Mouse (Mus musculus): ENCODE measurements at regions not wholly inside any gene's neighbourhood (a gene's known extent, or its start where the extent isn't known, plus 50 kb on each side); places are given as distances from the start of the nearest gene placed in this dataset.
A peak's percentile ranks its signal among the peaks of the same experiment; 100 is the strongest.

GRCm38 (mm10) chr8:126807171-126807768 lies 138.4 kb downstream of the Tomm20 start:
- no peak for DNase-seq

- no peak for DNase-seq
Measured at GRCm38 (mm10) chr8:126806591-126806990, 139.1 kb downstream of the Tomm20 start.

GRCm38 (mm10) chr8:126806181-126806560 lies 139.5 kb downstream of the Tomm20 start:
- DNase-seq = no peak

- DNase-seq = peak; percentile 29 to 32
Measured at GRCm38 (mm10) chr8:126805365-126806180, 140.1 kb downstream of the Tomm20 start.

- DNase-seq = no peak
Measured at GRCm38 (mm10) chr8:126804115-126804514, 141.5 kb downstream of the Tomm20 start.

GRCm38 (mm10) chr8:126802641-126803040 lies 143.0 kb downstream of the Tomm20 start:
- DNase-seq = no peak

- DNase-seq = no peak
Measured at GRCm38 (mm10) chr8:126800976-126801375, 144.7 kb downstream of the Tomm20 start.

- no peak for DNase-seq
Measured at GRCm38 (mm10) chr8:126797571-126798334, 147.9 kb downstream of the Tomm20 start.

GRCm38 (mm10) chr8:126793657-126794056 lies 152.0 kb downstream of the Tomm20 start:
- no peak for DNase-seq

GRCm38 (mm10) chr8:126791069-126791468 lies 154.6 kb downstream of the Tomm20 start:
- DNase-seq = no peak

GRCm38 (mm10) chr8:126790214-126790613 lies 155.4 kb downstream of the Tomm20 start:
- DNase-seq = no peak

- DNase-seq = no peak
Measured at GRCm38 (mm10) chr8:126789076-126789475, 156.6 kb downstream of the Tomm20 start.

- no peak for DNase-seq
Measured at GRCm38 (mm10) chr8:126788669-126789068, 157.0 kb downstream of the Tomm20 start.

- no peak for DNase-seq
Measured at GRCm38 (mm10) chr8:126787398-126787797, 158.2 kb downstream of the Tomm20 start.

GRCm38 (mm10) chr8:126785211-126785610 lies 160.4 kb downstream of the Tomm20 start:
- no peak for DNase-seq

- no peak for DNase-seq
Measured at GRCm38 (mm10) chr8:126784604-126785003, 161.0 kb downstream of the Tomm20 start.

GRCm38 (mm10) chr8:126783703-126784440 lies 161.8 kb downstream of the Tomm20 start:
- no peak for DNase-seq

GRCm38 (mm10) chr8:126778673-126779072 lies 167.0 kb downstream of the Tomm20 start:
- no peak for DNase-seq

- DNase-seq = no peak
Measured at GRCm38 (mm10) chr8:126778131-126778530, 167.5 kb downstream of the Tomm20 start.

- DNase-seq = no peak
Measured at GRCm38 (mm10) chr8:126776605-126777469, 168.8 kb downstream of the Tomm20 start.

- DNase-seq = no peak
Measured at GRCm38 (mm10) chr8:126775334-126775733, 170.3 kb downstream of the Tomm20 start.

GRCm38 (mm10) chr8:126774816-126775215 lies 170.8 kb downstream of the Tomm20 start:
- DNase-seq = no peak

Data from layer of hippocampus, postnatal 36 days (tissue).